Mouse (Mus musculus) limb, embryonic 13.5 days (tissue): ENCODE measurements around the gene Asf1a. TPM values are rescaled to one million over a fixed set of nuclear protein-coding genes. Genes with fewer than 3 reads are reported as not detected.
A peak's percentile ranks its signal among the peaks of the same experiment; 100 is the strongest.
"Not testable (repeated sequence)": the region's sequence is repeated elsewhere in the genome, so short reads cannot be mapped to it uniquely, and the experiment has no call there.

Experiments
- ATAC-seq: fragments of 200-750 bp; cut with Nextera tagmentation; 2 replicates; pipeline ENCODE4 v1.8.0; 2017; ENCODE audit warnings: low read depth, moderate number of reproducible peaks, moderate TSS enrichment; ENCODE audit not compliant: low FRiP score
- H3K27ac ChIP-seq: fragments of 300-500 bp; sonication (generic); 2 replicates; pipeline ENCODE4 v1.5.1; 2015; ENCODE audit warnings: inconsistent platforms, mild to moderate bottlenecking, moderate library complexity
- H3K27me3 ChIP-seq: fragments of 300-500 bp; sonication (generic); 2 replicates; pipeline ENCODE4 v1.6.1; 2015; ENCODE audit warnings: mild to moderate bottlenecking, inconsistent platforms
- H3K36me3 ChIP-seq: fragments of 300-500 bp; sonication (generic); 2 replicates; pipeline ENCODE4 v1.6.1; 2015; ENCODE audit warnings: inconsistent platforms, mild to moderate bottlenecking, moderate library complexity
- H3K4me1 ChIP-seq: fragments of 300-500 bp; sonication (generic); 2 replicates; pipeline ENCODE4 v1.6.1; 2015; ENCODE audit warnings: inconsistent platforms
- H3K4me2 ChIP-seq: fragments of 300-500 bp; sonication (generic); replicated peaks from 2 replicates; pipeline ENCODE4 v1.6.1; 2015; ENCODE audit warnings: inconsistent platforms, mild to moderate bottlenecking, moderate library complexity
- H3K4me3 ChIP-seq: fragments of 300-500 bp; sonication (generic); 2 replicates; pipeline ENCODE4 v1.5.1; 2015; ENCODE audit warnings: moderate library complexity, mild to moderate bottlenecking, inconsistent platforms
- H3K9ac ChIP-seq: fragments of 300-500 bp; sonication (generic); 2 replicates; pipeline ENCODE4 v1.6.1; 2015; ENCODE audit warnings: mild to moderate bottlenecking, inconsistent platforms
- H3K9me3 ChIP-seq: fragments of 300-500 bp; sonication (generic); 2 replicates; pipeline ENCODE4 v1.6.1; 2016; ENCODE audit warnings: inconsistent platforms
- WGBS: fragments of 180-500 bp; shearing (Covaris S2); methylation state at CpG from one replicate; pipeline ENCODE4 v1.1.7; 2015; 5-methylcytosine and 5-hydroxymethylcytosine counted together
- polyA plus RNA-seq: library from polyadenylated mRNA; unstranded; fragments of >200 nt; fragmentation: Nextera tagmentation; extraction: Ambion mirVana; gene quantifications from 2 replicates; pipeline ENCODE4 v1.2.1, GENCODE M21; 2015

Gene Asf1a
- polyA plus RNA-seq, 1 experiment from 2014 or later: 127 TPM

GRCm38 (mm10) chr10:53608274-53608673 is 11.7 kb downstream of the Asf1a start:
- Histone ChIP-seq H3K27ac (no peak overlapping the region), H3K9me3 (no peaks in the 10 kb centered on the region), H3K4me2 (no peak overlapping the region), H3K27me3 (no peaks in the 10 kb centered on the region), H3K9ac (no peak overlapping the region), H3K4me3 (no peak overlapping the region), H3K4me1 (no peaks in the 10 kb centered on the region), H3K36me3 (peaks cover 62% of the 10 kb centered on the region)
- no peak for ATAC-seq
- WGBS: 57% methylated on average over 2 of the region's 2 CpGs

- Histone ChIP-seq H3K36me3 (peaks cover 70% of the 10 kb centered on the region), H3K9ac (no peak overlapping the region), H3K4me3 (no peak overlapping the region), H3K4me1 (no peaks in the 10 kb centered on the region), H3K27ac (no peak overlapping the region), H3K9me3 (no peaks in the 10 kb centered on the region), H3K27me3 (no peaks in the 10 kb centered on the region), H3K4me2 (no peak overlapping the region)
- ATAC-seq: no peak
- 90% methylated on average over 1 of the region's 1 CpGs for WGBS
Observed at GRCm38 (mm10) chr10:53612172-53612571, 15.6 kb downstream of the Asf1a start.

GRCm38 (mm10) chr10:53613955-53614354 is 17.4 kb downstream of the Asf1a start:
- Histone ChIP-seq H3K27me3 (no peaks in the 10 kb centered on the region), H3K9ac (no peak overlapping the region), H3K9me3 (no peaks in the 10 kb centered on the region), H3K36me3 (peaks cover 59% of the 10 kb centered on the region), H3K27ac (no peak overlapping the region), H3K4me2 (no peak overlapping the region), H3K4me3 (no peak overlapping the region), H3K4me1 (no peaks in the 10 kb centered on the region)
- ATAC-seq: no peak
- 74% methylated on average over 1 of the region's 1 CpGs for WGBS

- Histone ChIP-seq H3K36me3 (peaks cover 51% of the 10 kb centered on the region), H3K4me1 (no peaks in the 10 kb centered on the region), H3K27ac (no peak overlapping the region), H3K9ac (no peak overlapping the region), H3K27me3 (no peaks in the 10 kb centered on the region), H3K9me3 (no peaks in the 10 kb centered on the region), H3K4me2 (no peak overlapping the region), H3K4me3 (no peak overlapping the region)
- ATAC-seq: no peak
- WGBS: 88% methylated on average over 8 of the region's 8 CpGs
Observed at GRCm38 (mm10) chr10:53615850-53616616, 19.5 kb downstream of the Asf1a start.

- under 1% methylated on average over 67 of the region's 67 CpGs for WGBS
- H3K27ac ChIP-seq: peak overlapping the region; percentile 94
- peaks cover 12% of the 10 kb centered on the region for H3K4me1 ChIP-seq
- H3K27me3 ChIP-seq: no peaks in the 10 kb centered on the region
- ATAC-seq: peak; percentile 82
- H3K4me3 ChIP-seq: peak overlapping the region; percentile 70
- peaks cover 4% of the 10 kb centered on the region; the same call in 1 of the 2 replicates for H3K36me3 ChIP-seq
- peak overlapping the region; percentile 59 for H3K4me2 ChIP-seq
- no peaks in the 10 kb centered on the region for H3K9me3 ChIP-seq
- peak overlapping the region; percentile 79 for H3K9ac ChIP-seq
Observed at GRCm38 (mm10) chr10:53629247-53629917, 32.8 kb downstream of the Asf1a start.

GRCm38 (mm10) chr10:53629918-53630250 is 33.3 kb downstream of the Asf1a start:
- Histone ChIP-seq H3K27ac (peak overlapping the region; percentile 94), H3K9ac (peak overlapping the region; percentile 79), H3K4me3 (peak overlapping the region; percentile 70), H3K4me1 (peaks cover 12% of the 10 kb centered on the region), H3K9me3 (no peaks in the 10 kb centered on the region), H3K4me2 (peak overlapping the region; percentile 59), H3K36me3 (peaks cover 3% of the 10 kb centered on the region; the same call in 1 of the 2 replicates), H3K27me3 (no peaks in the 10 kb centered on the region)
- ATAC-seq: peak; percentile 94
- 1% methylated on average over 35 of the region's 35 CpGs for WGBS

- not testable (repeated sequence) for H3K36me3 ChIP-seq
Observed at GRCm38 (mm10) chr10:53630339-53630738, 33.8 kb downstream of the Asf1a start, which contains the start of gene Mcm9. Gene Mcm9 (minus strand): TSS chr10:53630439.

GRCm38 (mm10) chr10:53634160-53634559 is 37.6 kb downstream of the Asf1a start:
- Histone ChIP-seq H3K4me1 (no peaks in the 10 kb centered on the region), H3K36me3 (no peaks in the 10 kb centered on the region), H3K9me3 (no peaks in the 10 kb centered on the region), H3K4me2 (no peak overlapping the region), H3K9ac (no peak overlapping the region), H3K27me3 (no peaks in the 10 kb centered on the region), H3K27ac (no peak overlapping the region), H3K4me3 (no peak overlapping the region)
- ATAC-seq: no peak
- WGBS: 84% methylated on average over 10 of the region's 10 CpGs

More at GRCm38 (mm10) chr10:53630339-53630738, 33.8 kb downstream of the Asf1a start, which contains the start of gene Mcm9:
- H3K4me3 ChIP-seq: peak within 1 kb of the TSS; percentile 70
- 57% methylated on average over 10 of the region's 10 CpGs for WGBS
- peaks cover 12% of the 10 kb centered on the region for H3K4me1 ChIP-seq
- H3K4me2 ChIP-seq: peak within 1 kb of the TSS; percentile 59
- peak within 1 kb of the TSS; percentile 79 for H3K9ac ChIP-seq
- not testable (repeated sequence) for H3K27me3 ChIP-seq, ATAC-seq, H3K9me3 ChIP-seq
- H3K27ac ChIP-seq: peak within 1 kb of the TSS; percentile 94

GRCm38 (mm10) chr10:53635246-53635971 is 38.9 kb downstream of the Asf1a start:
- 78% methylated on average over 13 of the region's 13 CpGs for WGBS
- H3K4me3 ChIP-seq: no peak overlapping the region
- no peaks in the 10 kb centered on the region for H3K9me3 ChIP-seq
- H3K27me3 ChIP-seq: no peaks in the 10 kb centered on the region
- H3K4me2 ChIP-seq: no peak overlapping the region
- no peak for ATAC-seq
- no peak overlapping the region for H3K9ac ChIP-seq
- H3K27ac ChIP-seq: no peak overlapping the region
- H3K4me1 ChIP-seq: no peaks in the 10 kb centered on the region
- H3K36me3 ChIP-seq: no peaks in the 10 kb centered on the region

GRCm38 (mm10) chr10:53641507-53641906 is 45.0 kb downstream of the Asf1a start:
- no peaks in the 10 kb centered on the region for H3K27me3 ChIP-seq
- H3K4me2 ChIP-seq: no peak overlapping the region
- H3K4me1 ChIP-seq: no peaks in the 10 kb centered on the region
- ATAC-seq: no peak
- no peak overlapping the region for H3K4me3 ChIP-seq
- no peak overlapping the region for H3K27ac ChIP-seq
- H3K9ac ChIP-seq: no peak overlapping the region
- H3K36me3 ChIP-seq: no peaks in the 10 kb centered on the region
- no peaks in the 10 kb centered on the region for H3K9me3 ChIP-seq

GRCm38 (mm10) chr10:53650683-53651082 is 54.1 kb downstream of the Asf1a start:
- H3K27ac ChIP-seq: no peak overlapping the region
- no peak overlapping the region for H3K4me2 ChIP-seq
- WGBS: 82% methylated on average over 2 of the region's 2 CpGs
- H3K36me3 ChIP-seq: peaks cover 5% of the 10 kb centered on the region; the same call in 1 of the 2 replicates
- H3K4me1 ChIP-seq: peaks cover 6% of the 10 kb centered on the region
- no peak overlapping the region for H3K4me3 ChIP-seq
- H3K27me3 ChIP-seq: no peaks in the 10 kb centered on the region
- H3K9ac ChIP-seq: no peak overlapping the region
- no peaks in the 10 kb centered on the region for H3K9me3 ChIP-seq
- no peak for ATAC-seq

GRCm38 (mm10) chr10:53654239-53654638 is 57.7 kb downstream of the Asf1a start:
- 78% methylated on average over 5 of the region's 5 CpGs for WGBS
- not testable (repeated sequence) for H3K27ac ChIP-seq, H3K4me2 ChIP-seq, H3K9ac ChIP-seq, H3K27me3 ChIP-seq, ATAC-seq, H3K9me3 ChIP-seq, H3K36me3 ChIP-seq, H3K4me1 ChIP-seq, H3K4me3 ChIP-seq
